Mouse (Mus musculus): ENCODE measurements around the gene Nav2. TPM values are rescaled to one million over a fixed set of nuclear protein-coding genes. Genes with fewer than 3 reads are reported as not detected.

The Nav2 gene
- polyA plus RNA-seq, 1 experiment from 2014 or later: 12.4 TPM

- Histone ChIP-seq H3K36me3 (no peaks in the 10 kb centered on the region), H3K27me3 (peaks cover 3% of the 10 kb centered on the region; the same call in 1 of the 2 replicates), H3K27ac (no peak overlapping the region), H3K4me2 (no peak overlapping the region), H3K9me3 (no peaks in the 10 kb centered on the region), H3K9ac (replicated peaks) (no peak overlapping the region), H3K4me3 (replicated peaks) (no peak overlapping the region), H3K4me1 (replicated peaks) (no peaks in the 10 kb centered on the region)
- no peak for ATAC-seq (ENCODE audit: insufficient number of reproducible peaks, insufficient read depth, low FRiP score, low TSS enrichment, low read depth)
- WGBS: 49% methylated on average over 6 of the region's 6 CpGs
Observed at GRCm38 (mm10) chr7:49427843-49428242, 519.3 kb downstream of the Nav2 start.

GRCm38 (mm10) chr7:49428947-49429346, 520.4 kb downstream of the Nav2 start:
- no peak overlapping the region for H3K4me2 ChIP-seq
- WGBS: 74% methylated on average over 5 of the region's 5 CpGs

GRCm38 (mm10) chr7:49430808-49431207, 522.3 kb downstream of the Nav2 start:
- Histone ChIP-seq H3K4me2 (no peak overlapping the region), H3K27me3 (no peaks in the 10 kb centered on the region), H3K9me3 (no peaks in the 10 kb centered on the region), H3K9ac (replicated peaks) (no peak overlapping the region), H3K4me1 (replicated peaks) (no peaks in the 10 kb centered on the region), H3K36me3 (no peaks in the 10 kb centered on the region), H3K4me3 (replicated peaks) (no peak overlapping the region), H3K27ac (no peak overlapping the region)
- ATAC-seq (ENCODE audit: insufficient number of reproducible peaks, insufficient read depth, low FRiP score, low TSS enrichment, low read depth): no peak
- 83% methylated on average over 7 of the region's 7 CpGs for WGBS

More at GRCm38 (mm10) chr7:49428947-49429346, 520.4 kb downstream of the Nav2 start:
- Histone ChIP-seq H3K9me3 (no peaks in the 10 kb centered on the region), H3K36me3 (no peaks in the 10 kb centered on the region), H3K27ac (no peak overlapping the region), H3K4me3 (replicated peaks) (no peak overlapping the region), H3K27me3 (peaks cover 3% of the 10 kb centered on the region; the same call in 1 of the 2 replicates), H3K4me1 (replicated peaks) (no peaks in the 10 kb centered on the region), H3K9ac (replicated peaks) (no peak overlapping the region)
- peak; percentile 68 for ATAC-seq (ENCODE audit: insufficient number of reproducible peaks, insufficient read depth, low FRiP score, low TSS enrichment, low read depth)

GRCm38 (mm10) chr7:49433945-49434344, 525.4 kb downstream of the Nav2 start:
- H3K4me3 ChIP-seq (replicated peaks): no peak overlapping the region
- H3K27ac ChIP-seq: no peak overlapping the region
- H3K36me3 ChIP-seq: no peaks in the 10 kb centered on the region
- H3K4me1 ChIP-seq (replicated peaks): peaks cover 14% of the 10 kb centered on the region
- no peak for ATAC-seq (ENCODE audit: insufficient number of reproducible peaks, insufficient read depth, low FRiP score, low TSS enrichment, low read depth)
- H3K27me3 ChIP-seq: no peaks in the 10 kb centered on the region
- no peak overlapping the region for H3K4me2 ChIP-seq
- H3K9ac ChIP-seq (replicated peaks): no peak overlapping the region
- no peaks in the 10 kb centered on the region for H3K9me3 ChIP-seq

DNA sequence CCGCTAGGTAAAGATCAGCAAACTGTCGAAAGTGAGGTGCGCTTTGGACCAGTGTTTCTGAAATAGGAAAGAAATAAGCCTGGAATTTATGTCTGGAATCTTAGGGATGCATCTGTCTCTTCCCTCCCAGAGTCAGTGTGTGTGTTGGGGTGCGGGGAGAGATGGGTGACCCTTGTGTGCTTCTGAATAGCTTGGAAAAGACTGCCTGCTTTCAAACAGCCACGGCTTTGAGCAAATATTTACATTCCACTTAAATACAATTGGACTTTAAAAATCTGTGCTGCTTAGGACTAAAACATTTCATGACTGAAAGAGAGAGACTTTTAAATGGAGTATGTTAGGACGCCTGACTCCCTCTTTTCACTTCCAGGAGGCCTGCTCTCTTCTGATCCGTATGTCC, 528.0 kb downstream of the Nav2 start:
- no peak overlapping the region for H3K4me3 ChIP-seq (replicated peaks)
- H3K4me1 ChIP-seq (replicated peaks): peaks cover 20% of the 10 kb centered on the region
- H3K4me2 ChIP-seq: no peak overlapping the region
- ATAC-seq (ENCODE audit: insufficient number of reproducible peaks, insufficient read depth, low FRiP score, low TSS enrichment, low read depth): no peak
- H3K27me3 ChIP-seq: no peaks in the 10 kb centered on the region
- no peaks in the 10 kb centered on the region for H3K9me3 ChIP-seq
- 76% methylated on average over 7 of the region's 7 CpGs for WGBS
- no peaks in the 10 kb centered on the region for H3K36me3 ChIP-seq
- no peak overlapping the region for H3K27ac ChIP-seq
- no peak overlapping the region for H3K9ac ChIP-seq (replicated peaks)

GRCm38 (mm10) chr7:49437901-49438300, 529.4 kb downstream of the Nav2 start:
- WGBS: 15% methylated on average over 11 of the region's 11 CpGs
- no peak overlapping the region for H3K9ac ChIP-seq (replicated peaks)
- ATAC-seq (ENCODE audit: insufficient number of reproducible peaks, insufficient read depth, low FRiP score, low TSS enrichment, low read depth): peak; percentile 46
- no peak overlapping the region for H3K4me3 ChIP-seq (replicated peaks)
- no peaks in the 10 kb centered on the region for H3K27me3 ChIP-seq
- H3K27ac ChIP-seq: peak overlapping the region; percentile 75
- peaks cover 26% of the 10 kb centered on the region for H3K4me1 ChIP-seq (replicated peaks)
- H3K9me3 ChIP-seq: no peaks in the 10 kb centered on the region
- H3K4me2 ChIP-seq: no peak overlapping the region
- H3K36me3 ChIP-seq: no peaks in the 10 kb centered on the region

GRCm38 (mm10) chr7:49439136-49439535, 530.6 kb downstream of the Nav2 start:
- Histone ChIP-seq H3K36me3 (no peaks in the 10 kb centered on the region), H3K9ac (replicated peaks) (no peak overlapping the region), H3K27ac (peak overlapping the region; percentile 75; the same call in 1 of the 2 replicates), H3K27me3 (no peaks in the 10 kb centered on the region), H3K4me1 (replicated peaks) (peaks cover 30% of the 10 kb centered on the region), H3K4me2 (no peak overlapping the region), H3K9me3 (no peaks in the 10 kb centered on the region), H3K4me3 (replicated peaks) (no peak overlapping the region)
- ATAC-seq (ENCODE audit: insufficient number of reproducible peaks, insufficient read depth, low FRiP score, low TSS enrichment, low read depth): no peak
- WGBS: 62% methylated on average over 2 of the region's 2 CpGs

GRCm38 (mm10) chr7:49440333-49440969, 531.9 kb downstream of the Nav2 start:
- ATAC-seq (ENCODE audit: insufficient number of reproducible peaks, insufficient read depth, low FRiP score, low TSS enrichment, low read depth): no peak
- 96% methylated on average over 14 of the region's 14 CpGs for WGBS

DNA sequence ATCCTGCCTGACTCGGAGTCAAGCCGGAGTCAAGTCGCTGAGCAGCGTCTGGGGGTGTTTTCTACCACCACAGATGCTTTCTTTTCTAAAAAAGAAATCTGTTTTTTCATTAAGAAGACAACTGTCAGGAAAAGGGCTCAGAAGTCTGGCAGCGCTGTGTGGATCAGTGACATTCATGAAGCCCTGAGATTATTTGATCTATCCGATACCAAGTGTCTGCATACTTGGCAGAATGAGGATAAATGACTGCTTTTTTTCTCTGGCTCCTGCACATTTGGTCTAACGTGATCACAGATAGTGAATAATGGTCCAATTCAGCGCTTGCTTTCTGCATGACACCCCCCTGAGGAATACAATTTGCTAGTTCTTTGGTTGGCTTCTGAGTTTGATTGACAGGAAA, 533.7 kb downstream of the Nav2 start:
- H3K27ac ChIP-seq: no peak overlapping the region
- H3K27me3 ChIP-seq: no peaks in the 10 kb centered on the region
- H3K9ac ChIP-seq (replicated peaks): no peak overlapping the region
- H3K36me3 ChIP-seq: no peaks in the 10 kb centered on the region
- H3K4me1 ChIP-seq (replicated peaks): peaks cover 30% of the 10 kb centered on the region
- H3K4me3 ChIP-seq (replicated peaks): no peak overlapping the region
- no peak overlapping the region for H3K4me2 ChIP-seq
- no peaks in the 10 kb centered on the region for H3K9me3 ChIP-seq
- no peak for ATAC-seq (ENCODE audit: insufficient number of reproducible peaks, insufficient read depth, low FRiP score, low TSS enrichment, low read depth)
- WGBS: 49% methylated on average over 8 of the region's 8 CpGs

More at GRCm38 (mm10) chr7:49440333-49440969, 531.9 kb downstream of the Nav2 start:
- peaks cover 30% of the 10 kb centered on the region for H3K4me1 ChIP-seq (replicated peaks)
- H3K27me3 ChIP-seq: no peaks in the 10 kb centered on the region
- no peaks in the 10 kb centered on the region for H3K36me3 ChIP-seq
- H3K9me3 ChIP-seq: no peaks in the 10 kb centered on the region
- H3K27ac ChIP-seq: no peak overlapping the region
- no peak overlapping the region for H3K4me2 ChIP-seq
- H3K9ac ChIP-seq (replicated peaks): no peak overlapping the region
- H3K4me3 ChIP-seq (replicated peaks): no peak overlapping the region

- 64% methylated on average over 3 of the region's 3 CpGs for WGBS
- ATAC-seq (ENCODE audit: insufficient number of reproducible peaks, insufficient read depth, low FRiP score, low TSS enrichment, low read depth): no peak
- Histone ChIP-seq H3K27ac (no peak overlapping the region), H3K4me3 (replicated peaks) (no peak overlapping the region), H3K9me3 (no peaks in the 10 kb centered on the region), H3K4me2 (no peak overlapping the region), H3K36me3 (no peaks in the 10 kb centered on the region), H3K9ac (replicated peaks) (no peak overlapping the region), H3K4me1 (replicated peaks) (peaks cover 33% of the 10 kb centered on the region), H3K27me3 (peaks cover 13% of the 10 kb centered on the region; the same call in 1 of the 2 replicates)
Observed at GRCm38 (mm10) chr7:49448580-49448979, 540.1 kb downstream of the Nav2 start.

GRCm38 (mm10) chr7:49450261-49451141, 542.0 kb downstream of the Nav2 start:
- Histone ChIP-seq H3K4me3 (replicated peaks) (peak overlapping the region; percentile 21), H3K27me3 (peaks cover 13% of the 10 kb centered on the region; the same call in 1 of the 2 replicates), H3K4me1 (replicated peaks) (peaks cover 32% of the 10 kb centered on the region), H3K27ac (peak overlapping the region; percentile 66), H3K36me3 (no peaks in the 10 kb centered on the region), H3K4me2 (peak overlapping the region; percentile 55), H3K9ac (replicated peaks) (peak overlapping the region; percentile 48; the same call in 1 of the 2 replicates), H3K9me3 (no peaks in the 10 kb centered on the region)
- WGBS: 4% methylated on average over 22 of the region's 22 CpGs
- ATAC-seq (ENCODE audit: insufficient number of reproducible peaks, insufficient read depth, low FRiP score, low TSS enrichment, low read depth): peak; percentile 81; the same call in 1 of the 2 replicates

All from limb, embryonic 12.5 days (tissue).